Mouse (Mus musculus) adrenal gland, adult 8-10 months (tissue): Measurements from ENCODE around the gene Cpm. TPM values are rescaled to one million over a fixed set of nuclear protein-coding genes. Genes with fewer than 3 reads are reported as not detected.

Source experiments
- DNase-seq: peaks from one replicate; pipeline ENCODE4 v3.0.0; 2022
- total RNA-seq, 4 experiments: library from RNA; stranded (reverse); gene quantifications; 2 replicates each; pipeline ENCODE4 v1.2.4; 2022

Gene Cpm
- total RNA-seq, 4 experiments from 2014 or later = 19.9 to 44.3 (median 31.5) TPM

DNA sequence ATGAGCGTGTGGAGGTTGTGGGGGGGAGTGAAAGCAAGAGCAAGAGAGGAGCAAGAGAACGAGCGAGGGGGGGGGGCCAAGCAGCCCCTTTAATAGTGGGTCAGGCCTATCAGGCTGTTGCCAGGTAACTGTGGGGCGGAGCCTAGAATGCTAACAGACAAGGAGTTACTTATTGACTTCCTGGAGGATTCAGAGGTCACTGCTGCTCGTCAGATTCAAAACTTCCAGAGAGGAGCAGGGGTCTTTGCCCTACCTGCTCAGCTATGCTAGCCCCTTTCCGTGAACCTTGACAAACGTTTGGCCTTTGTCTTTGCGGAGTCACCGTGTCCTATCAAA lies 34.5 kb downstream of the Cpm start:
- no peak for DNase-seq

DNA sequence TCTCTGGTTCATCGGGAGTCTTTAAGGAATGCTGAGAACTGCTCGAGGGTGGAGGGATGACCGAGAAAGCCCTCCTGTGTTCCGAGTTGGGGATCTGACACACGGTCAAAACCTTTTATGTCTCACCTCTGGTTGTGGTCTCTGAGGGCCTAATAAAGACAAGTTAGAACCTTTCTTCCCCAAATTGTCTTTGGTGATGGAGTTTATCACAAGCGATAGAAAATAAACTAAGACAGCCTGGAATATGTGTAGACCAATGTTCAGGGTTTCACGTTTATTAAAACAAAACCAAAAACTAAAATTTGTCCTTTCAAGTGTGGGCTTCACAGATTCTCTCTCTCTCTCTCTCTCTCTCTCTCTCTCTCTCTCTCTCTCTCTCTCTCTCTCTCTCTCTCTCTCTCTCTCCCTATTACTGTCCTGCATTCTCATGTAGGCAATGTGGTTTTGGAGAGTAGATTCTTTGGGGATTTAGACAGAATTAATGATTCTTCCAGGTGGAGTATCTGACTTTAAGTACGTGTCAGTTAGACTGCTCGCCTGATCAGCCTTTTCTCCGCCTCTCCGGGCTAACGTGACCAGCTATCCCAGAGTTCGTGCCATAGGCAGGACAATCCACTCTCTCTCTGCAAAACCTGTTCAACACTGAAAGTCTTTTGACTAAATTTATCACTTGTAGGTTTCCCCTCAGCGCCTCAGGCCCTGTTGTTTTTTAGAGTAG lies 35.1 kb downstream of the Cpm start:
- DNase-seq = no peak

DNA sequence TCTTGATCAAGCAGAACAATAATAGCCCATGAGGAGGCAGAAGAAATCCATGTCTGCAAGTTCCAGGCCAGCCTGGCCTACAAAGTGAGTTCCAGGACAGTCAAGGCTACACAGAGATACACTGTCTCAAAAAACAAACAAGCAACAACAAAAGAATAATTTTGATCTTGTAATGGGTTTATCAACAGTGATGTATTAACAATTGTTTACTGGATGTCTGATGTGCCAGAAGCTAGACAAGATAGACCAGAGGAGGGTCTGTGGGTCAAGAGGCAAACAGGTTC lies 35.6 kb downstream of the Cpm start:
- DNase-seq = no peak

DNA sequence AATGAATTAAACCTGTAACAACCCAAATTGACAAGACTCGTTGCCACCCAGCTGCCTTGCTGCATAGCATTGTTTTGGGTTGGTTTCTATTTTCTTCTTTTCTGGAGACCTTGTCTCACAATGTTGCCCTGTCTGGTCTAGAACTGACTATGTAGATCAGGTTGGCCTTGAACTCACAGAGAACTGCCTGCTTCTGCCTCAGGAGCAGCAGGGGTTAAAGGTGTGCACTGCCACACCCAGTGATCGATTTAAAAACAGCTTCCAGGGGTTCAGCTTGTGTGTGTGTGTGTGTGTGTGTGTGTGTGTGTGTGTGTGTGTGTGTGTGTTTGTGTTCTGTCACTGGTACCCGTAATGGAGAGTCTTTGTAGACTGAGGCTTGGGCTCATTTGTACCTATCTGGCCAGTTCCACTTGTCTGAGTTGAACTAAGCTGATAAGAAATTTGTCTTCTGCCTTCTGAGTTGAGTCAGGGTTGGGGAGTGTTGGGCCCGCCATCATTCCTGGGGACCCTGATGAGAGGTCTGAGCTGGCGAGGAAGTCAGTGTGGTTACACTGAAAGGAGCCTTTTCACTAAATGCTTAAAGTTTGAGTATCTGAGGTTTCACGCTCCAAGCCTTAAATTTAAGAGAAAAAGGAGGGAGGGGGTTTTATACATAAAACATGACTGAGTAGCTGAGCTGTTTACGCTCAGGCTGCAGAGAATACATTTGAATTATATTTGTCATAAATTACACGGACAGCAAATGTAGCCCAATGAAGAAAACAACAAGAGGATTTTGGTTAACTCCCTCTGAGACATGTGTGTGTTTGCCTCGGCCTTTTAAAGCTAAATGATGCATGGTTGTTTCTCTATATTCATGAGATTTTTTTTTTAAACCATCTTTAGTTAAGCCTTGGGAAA lies 36.3 kb downstream of the Cpm start:
- DNase-seq = no peak

DNA sequence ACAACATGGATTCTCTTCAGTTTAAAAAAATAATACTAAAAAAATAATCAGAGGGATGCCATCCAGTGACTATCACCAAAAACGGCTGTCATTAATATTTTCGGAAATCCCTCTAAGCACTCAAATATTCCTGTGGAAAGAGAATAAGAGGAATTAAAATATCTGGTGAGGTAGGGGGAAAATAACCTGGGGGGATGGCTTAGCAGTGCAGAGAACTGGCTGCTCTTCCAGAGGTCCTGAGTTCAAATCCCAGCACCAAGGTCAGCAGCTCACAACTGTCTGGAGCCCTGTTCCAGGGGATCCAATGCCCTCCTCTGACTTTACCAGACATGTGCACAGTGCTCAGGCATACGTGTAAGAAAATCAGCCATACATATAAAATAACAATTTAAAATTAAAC lies 37.1 kb downstream of the Cpm start:
- no peak for DNase-seq

DNA sequence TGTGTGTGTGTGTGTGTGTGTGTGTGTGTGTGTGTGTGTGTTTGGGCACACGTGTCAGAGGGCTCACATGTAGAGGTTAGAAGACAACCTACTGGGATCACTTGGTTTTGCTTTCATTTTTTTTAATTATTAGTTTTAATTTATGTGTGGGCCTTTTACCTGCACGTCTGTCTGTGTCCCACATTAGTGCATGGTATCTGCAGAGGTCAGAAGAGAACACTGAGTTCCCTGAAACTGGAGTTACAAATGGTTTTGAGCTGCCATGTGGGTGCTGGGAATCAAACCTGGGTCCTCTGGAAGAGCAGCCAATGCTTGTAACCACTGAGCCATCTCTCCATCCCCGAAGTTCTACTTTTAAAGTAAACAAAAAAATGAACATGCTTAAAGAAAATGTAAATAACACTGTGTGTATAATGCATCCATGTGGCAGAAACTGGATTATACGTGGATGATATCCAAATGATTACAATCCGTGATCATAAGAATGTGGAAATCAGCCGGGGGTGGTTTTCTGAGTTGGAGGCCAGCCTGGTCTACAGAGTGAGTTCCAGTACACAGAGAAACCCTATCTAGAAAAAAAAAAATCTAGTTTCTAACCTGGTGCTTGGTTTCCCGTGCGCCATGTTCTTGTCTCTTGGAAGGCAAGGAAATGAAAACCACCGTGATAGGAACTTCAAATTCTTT lies 37.8 kb downstream of the Cpm start:
- DNase-seq = no peak

DNA sequence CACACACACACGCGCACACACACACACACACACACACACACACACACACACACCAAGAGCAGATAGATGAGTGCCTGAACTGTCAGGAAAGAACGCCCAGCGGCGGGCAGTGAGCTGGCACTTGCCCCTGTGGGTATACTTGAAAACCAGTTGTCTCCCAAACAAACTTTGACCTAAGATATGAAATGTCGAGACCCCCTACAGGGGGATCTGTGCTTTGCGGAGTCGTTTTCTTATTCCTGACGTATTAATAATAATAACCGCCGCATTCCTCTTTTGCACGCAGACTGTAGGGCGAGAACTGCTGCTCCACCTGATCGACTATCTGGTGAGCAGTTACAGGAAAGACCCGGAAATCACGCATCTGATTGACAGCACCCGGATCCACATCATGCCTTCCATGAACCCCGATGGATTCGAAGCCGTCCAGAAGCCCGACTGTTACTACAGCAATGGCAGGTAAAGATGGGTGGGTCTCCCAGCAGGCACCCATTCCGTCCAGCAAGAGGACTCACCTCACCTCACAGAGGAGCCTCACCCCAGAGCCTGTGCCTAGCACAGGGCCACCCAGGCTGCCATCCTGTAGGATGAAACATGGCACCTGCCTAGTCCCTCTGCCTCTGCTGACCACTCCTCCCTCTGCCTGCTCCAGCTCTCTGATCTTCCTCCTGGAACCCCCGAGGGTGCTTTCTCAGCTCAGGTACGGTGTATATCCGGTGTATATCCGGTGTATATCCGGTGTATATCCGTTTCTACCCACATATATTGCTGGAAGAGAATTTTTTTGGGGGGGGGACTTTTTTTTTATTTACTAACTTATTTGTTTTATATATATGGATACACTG lies 38.6 kb downstream of the Cpm start:
- no peak for DNase-seq

DNA sequence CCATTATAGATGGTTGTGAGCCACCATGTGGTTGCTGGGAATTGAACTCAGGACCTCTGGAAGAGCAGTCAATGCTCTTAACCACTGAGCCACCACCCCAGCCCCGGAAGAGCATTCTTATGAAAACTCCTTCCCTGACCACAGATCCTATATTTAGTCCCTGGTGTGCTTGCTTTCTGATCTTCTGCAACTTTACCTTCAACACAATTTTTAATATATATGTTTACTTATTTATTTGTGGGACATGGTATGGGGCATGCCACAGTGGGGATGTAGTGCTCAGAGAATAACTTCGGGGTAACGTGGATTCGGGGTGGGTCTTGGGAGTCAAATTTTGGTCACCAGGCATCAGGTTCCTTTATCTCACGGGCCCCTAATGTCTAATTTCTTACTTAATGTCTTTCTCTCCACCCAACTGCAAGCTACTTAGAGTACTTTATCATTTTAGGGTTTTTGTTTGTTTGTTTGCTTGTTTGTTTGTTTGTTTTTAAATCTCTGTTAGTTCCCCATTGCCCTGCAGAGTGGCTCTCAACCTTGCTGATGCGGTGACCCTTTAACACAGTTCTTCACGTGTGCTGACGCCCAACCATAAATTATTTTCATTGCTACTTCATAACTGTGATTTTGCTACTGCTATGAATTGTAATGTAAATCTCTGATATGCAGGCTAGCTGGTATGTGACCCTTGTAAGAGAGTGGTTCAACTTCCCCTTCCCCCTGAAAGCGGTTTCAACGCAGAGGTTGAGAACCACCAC lies 39.4 kb downstream of the Cpm start:
- DNase-seq = no peak

DNA sequence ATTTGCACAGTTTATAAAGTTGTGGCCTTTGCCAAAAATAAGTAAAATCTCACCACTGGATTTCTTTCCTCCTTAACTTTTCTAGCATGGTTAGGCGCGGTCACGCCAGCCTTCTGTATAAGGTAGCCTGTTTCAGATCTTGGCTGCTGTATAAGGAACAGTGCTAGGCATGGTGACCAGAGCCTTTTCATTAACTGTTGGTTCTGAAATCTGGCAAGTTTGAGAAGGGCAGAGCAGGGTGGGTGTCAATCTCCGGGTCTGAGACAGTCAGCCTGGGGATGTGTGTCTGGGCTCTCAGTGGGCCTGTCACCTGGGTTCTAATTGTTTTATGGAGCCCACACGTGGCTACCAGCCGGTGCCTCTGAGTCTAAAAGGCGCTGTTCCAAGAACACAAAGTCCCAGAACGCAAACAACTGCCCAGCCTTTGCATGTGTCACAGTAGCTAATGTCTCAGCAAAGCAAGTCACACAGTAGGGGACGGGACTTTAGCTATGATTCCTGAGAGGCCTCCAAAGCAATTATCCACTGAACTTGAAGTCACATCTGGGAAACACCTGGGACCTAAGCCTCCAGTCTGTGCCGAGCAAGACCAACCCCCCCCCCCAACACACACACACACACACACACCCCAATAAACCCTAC lies 40.3 kb downstream of the Cpm start:
- DNase-seq = no peak

DNA sequence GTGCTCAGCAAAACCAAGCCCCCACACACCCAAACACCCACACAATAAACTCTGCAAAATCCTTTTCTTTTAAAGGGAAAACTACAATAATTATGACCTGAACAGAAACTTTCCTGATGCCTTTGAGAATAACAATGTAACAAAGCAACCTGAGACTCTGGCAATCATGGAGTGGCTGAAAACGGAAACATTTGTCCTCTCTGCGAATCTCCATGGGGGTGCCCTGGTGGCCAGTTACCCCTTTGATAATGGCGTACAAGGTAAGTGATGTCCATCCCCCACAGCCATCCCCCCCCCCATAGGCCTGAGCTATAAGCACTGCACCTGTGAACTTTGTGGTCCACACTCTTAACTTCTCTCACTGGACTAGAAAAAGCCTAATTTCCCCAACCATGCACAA lies 40.8 kb downstream of the Cpm start:
- no peak for DNase-seq

DNA sequence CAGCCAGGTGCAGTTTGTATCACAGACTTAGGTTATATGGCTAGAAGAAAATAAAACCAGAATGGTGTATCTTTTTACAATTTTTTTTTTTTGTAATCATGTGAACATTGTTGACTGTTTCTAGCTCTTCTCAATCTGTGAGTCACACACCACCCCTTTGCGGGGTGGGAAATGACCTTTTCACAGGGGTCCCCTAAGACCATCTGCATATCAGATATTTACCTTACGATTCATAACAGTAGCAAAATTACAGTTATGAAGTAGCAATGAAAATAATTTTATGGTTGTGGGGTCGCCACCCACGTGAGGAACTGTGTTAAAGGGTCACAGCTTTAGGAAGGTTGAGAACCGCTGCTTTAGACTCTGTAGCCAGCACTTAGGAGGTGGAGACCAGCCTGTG lies 41.5 kb downstream of the Cpm start:
- DNase-seq = no peak

DNA sequence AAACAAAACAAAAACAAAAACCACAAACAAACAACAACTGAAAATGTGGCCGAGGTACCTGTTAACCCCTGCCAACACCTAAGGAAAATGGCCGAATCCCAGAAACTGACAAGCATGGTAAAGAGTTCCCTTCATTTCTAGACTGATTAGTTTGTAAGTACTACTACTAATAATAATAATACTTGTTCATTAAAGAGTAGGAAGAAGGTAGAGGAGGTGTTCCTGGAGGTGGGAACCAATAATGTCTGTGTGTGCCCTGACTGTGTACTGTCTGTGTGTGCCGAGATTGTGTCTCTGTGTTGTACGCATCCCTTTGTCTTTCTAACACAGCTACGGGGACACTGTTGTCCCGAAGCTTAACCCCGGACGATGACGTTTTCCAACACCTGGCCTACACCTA lies 42.0 kb downstream of the Cpm start:
- DNase-seq = no peak

DNA sequence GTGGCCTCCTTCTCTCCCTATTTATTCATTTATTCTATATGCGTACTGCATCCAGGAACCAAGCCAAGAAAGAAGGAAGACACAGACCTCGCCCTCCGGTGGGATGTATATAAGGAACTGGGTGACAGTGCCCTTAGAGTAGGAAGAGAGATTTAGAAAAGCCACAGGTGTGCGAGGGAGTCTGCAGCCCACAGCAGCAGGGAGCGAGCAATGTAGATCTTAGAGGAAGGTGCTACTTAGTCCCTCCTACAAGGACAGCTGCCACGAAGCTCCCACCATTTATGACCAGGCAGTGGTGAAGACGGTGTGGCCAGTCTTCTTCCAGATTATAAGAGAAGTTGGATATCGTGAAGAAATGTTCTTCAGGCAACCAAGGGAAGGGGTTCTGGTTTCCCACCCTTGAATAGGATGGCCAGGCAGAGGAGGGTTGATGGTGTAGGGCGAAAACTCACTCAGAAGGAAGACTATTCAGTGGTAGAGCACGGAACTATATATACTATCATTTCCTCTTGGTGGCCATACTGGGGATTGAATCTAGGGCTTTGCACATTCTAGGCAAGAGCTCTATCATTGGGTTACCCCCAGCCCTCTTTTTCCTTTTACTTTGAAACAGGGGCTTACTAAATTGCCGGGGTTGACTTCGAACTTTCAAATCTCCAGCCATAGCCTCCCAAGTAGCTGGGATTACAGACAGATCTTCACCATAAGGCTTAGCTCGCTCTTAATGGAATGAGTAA lies 42.8 kb downstream of the Cpm start:
- DNase-seq = no peak

DNA sequence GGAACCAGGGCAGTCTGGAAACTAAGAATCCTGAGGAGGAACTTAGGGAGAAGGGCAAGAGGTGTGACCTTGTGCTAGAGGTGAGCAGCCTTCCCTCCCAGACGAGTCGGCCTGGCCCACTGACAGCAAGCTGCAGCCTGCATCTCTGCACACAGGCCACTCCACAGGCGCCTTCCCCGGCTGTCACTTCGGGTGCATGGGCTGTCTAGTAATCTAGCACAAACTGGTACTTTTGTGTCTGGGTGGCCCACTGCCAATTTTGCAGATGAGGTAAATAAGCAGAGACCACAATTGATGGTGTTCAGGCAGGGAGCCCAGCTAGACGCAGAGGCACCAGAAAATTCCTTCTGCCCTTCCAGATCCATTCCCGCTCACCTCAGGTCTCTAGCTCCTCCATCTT lies 43.4 kb downstream of the Cpm start:
- no peak for DNase-seq

DNA sequence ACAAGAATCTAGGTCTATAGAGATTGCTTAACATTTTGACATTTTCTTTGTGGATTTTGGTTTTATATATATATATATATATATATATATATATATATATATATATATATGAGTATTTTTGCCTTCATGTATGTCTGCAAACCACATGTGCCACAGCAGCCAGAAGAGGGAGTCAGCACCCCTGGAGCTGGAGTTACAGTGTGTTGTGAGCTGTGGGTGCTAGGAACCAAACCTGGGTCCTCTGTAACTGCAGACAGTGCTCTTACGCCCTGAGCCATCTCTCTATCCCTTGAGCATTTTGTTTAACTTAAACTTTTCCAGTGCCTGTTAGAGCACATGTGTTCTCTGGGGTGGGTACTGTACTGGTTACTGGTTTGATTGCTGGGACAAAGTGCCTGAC lies 44.6 kb downstream of the Cpm start:
- DNase-seq = no peak

DNA sequence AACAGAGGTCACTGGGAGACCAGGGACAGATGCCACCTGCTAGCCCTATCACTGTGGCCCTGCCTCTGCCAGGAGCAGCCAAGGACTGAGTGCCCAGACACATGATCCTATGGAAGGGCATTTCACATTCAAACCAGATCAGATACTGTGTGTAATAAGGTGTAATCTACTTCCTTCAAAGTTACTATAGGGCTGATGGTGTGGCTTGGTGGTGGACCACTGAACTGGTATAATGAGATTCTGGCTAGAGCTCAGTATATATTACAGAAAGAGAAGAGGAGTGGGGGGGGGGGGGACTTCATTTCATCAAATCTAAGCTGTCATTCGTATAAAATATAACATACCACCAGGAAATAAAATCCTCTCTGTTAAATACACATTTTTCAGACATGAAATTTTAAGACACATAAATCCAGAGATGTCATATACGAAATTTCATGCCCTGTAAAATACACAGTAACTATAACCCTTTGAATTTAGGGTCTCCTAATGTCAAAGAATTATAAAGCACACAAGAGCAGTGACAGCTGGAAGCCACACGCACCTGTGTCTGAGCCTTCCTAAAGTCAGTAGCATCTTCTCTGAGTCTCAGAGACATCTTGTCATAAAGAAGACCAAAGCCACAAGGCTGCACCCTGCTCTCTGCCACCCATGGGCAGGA lies 45.2 kb downstream of the Cpm start:
- no peak for DNase-seq

DNA sequence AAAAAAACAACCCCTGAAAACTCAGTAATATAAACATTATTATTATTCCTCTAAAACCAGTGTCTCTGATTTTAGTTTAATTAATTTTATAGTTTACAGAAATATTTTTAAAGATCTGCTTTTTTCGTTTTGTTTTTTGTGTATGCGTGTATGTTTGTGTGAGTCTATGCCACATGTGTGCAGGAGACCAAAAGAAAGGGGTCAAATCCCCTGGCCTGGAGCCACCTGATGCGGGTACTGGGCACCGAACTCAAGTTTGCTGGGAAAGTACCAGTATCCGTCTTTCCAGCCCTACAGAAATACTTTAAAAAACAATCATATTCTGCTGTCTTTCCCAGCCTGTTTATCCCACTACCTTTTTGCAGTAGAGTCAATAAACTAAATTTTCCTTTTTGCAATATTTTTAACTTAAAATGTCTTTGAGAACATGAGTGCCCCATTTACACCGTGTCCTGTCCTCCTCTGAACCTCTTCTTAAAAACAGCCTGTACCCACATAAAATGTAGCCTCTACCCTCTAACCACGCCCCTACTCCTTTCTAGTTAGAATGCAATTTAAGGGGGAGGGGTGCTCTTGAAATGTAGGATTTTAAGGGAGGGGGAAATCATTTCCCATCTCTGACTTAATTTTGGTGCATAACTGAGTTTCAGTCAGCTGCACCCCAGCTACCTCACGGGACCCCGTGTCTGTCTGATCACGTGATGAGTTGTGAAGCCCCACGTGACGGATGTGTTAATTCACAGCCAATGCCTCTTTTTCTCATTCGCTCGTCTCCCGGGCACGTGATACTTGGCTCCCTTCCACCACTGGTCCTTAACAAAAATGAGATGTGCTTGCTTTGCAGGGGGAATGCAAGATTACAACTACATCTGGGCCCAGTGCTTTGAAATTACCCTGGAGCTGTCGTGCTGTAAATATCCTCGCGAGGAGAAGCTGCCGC lies 46.1 kb downstream of the Cpm start:
- peak; percentile 35 for DNase-seq

DNA sequence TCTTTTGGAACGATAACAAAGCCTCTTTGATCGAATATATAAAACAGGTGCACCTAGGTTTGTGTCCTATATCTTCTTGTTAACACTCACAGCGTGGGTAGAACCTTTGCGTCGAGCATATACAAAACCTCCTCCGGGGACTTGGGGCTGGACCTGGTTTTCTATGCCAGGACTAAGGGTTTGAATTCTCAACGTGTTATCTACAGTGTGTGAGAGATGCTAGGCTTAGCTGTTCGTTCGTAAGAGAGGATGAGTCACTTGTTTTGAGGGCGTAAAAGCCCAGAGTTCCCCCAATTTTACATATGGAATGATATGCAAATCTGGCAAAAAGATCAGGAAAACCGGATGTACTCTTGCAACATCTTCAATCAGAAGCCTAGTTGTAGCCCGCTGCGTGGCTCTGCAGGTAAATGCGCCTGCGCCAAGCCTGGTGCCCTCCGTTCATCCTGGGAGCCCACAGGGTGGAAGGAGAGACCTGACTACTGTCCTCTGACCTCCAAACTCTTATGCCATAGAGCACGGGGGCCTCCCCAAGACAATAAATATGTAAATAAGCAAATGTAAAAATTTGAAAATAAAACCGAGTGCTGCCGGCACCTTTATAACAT lies 46.8 kb downstream of the Cpm start:
- DNase-seq = no peak
